Mouse (Mus musculus): ENCODE results near the gene Eme2.

DNA sequence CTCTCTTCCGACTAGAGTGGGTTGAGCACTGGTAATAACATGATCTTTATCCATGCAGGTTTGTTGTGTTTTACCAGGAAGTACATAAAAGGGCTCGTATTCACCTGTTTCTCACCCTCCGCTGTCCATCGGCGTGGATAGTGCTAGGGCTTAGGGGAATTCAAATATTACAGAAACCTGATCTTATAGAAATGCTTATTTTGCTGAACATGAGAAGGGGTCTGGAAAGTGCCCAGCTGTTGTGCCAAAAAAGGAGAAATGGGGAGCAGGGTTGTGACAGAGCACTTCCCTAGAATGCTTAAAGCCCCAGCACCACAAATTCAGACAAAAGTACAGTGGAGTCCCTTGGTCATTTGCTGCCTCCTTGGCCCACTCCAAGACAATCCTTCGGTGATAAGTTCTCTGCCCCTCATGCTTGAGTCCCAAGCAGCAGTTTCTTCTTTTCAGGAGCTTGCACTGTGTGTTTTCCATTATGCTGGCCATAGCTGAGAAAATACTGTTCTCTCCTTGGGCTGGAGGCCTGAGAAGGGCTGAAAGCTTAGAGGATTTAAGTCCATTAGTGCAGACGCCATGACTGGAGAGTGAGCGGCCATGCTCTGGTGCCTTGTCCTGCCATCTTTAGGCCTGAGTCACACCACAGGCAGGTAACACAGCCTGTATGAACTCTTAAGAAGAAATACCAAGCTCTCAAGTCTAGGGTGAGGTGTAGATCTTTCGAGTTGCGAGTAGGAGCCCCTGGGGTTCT is 43.3 kb downstream of the Eme2 start:
- TF ChIP-seq CTCF (IDR thresholded peaks at IDR 0.05; ENCODE audit: low read depth, low read length) (no peak), EP300 (IDR thresholded peaks at IDR 0.05; ENCODE audit: insufficient read depth, low read depth, low read length) (no peak)
